Mouse (Mus musculus): Measurements from ENCODE around the gene Ttll5. TPM values are rescaled to one million over a fixed set of nuclear protein-coding genes. Genes with fewer than 3 reads are reported as not detected.

The Ttll5 gene
- total and polyA plus RNA-seq, 3 experiments: 10.1 to 14.2 (median 11.4) TPM

DNA sequence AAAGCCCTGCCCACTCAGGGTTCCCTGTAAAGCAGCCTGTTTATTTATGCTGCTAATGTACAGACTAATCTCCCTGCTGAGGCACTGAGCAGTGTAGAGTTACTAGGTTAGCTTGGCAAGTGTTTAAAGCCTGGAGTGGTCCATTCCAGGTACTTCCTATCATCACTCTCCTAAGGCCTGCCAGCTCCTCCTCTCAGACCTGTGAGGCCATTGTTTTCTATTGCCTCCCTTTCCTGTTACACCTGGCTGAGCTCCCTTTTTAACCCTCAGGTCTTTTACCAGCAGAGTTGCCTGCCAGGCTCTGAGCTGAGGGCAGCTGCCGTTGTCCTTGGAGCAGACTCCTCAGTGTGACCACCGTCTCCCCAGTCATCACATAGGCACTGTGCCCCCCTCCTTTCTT, 146.3 kb downstream of the Ttll5 start:
- H3K79me2 ChIP-seq (replicated peaks; ENCODE audit: control insufficient read depth, insufficient read depth, low read length): no peaks in the 10 kb centered on the region
- TF ChIP-seq CTCF (IDR thresholded peaks at IDR 0.05) (no peak), POLR2A (IDR thresholded peaks at IDR 0.05; ENCODE audit: insufficient read depth, low read depth, low read length) (no peak), EP300 (IDR thresholded peaks at IDR 0.05; ENCODE audit: insufficient read depth, low read depth, low read length) (no peak)
- H3K27ac ChIP-seq: no peak overlapping the region
- H3K9ac ChIP-seq (ENCODE audit: low read depth, low read length): no peak overlapping the region
- intact Hi-C loops (cut with DNase I): no loop called here
- 69% methylated on average over 2 of the region's 2 CpGs for WGBS
- H3K4me3 ChIP-seq: no peak overlapping the region
- peaks cover 6% of the 10 kb centered on the region for H3K4me1 ChIP-seq (ENCODE audit: control insufficient read depth, insufficient read depth, low read length)
- no peak for DNase-seq
- H3K36me3 ChIP-seq (ENCODE audit: control insufficient read depth, insufficient read depth, low read length): no peaks in the 10 kb centered on the region
- no peaks in the 10 kb centered on the region for H3K27me3 ChIP-seq (ENCODE audit: control insufficient read depth, insufficient read depth, low read length)

DNA sequence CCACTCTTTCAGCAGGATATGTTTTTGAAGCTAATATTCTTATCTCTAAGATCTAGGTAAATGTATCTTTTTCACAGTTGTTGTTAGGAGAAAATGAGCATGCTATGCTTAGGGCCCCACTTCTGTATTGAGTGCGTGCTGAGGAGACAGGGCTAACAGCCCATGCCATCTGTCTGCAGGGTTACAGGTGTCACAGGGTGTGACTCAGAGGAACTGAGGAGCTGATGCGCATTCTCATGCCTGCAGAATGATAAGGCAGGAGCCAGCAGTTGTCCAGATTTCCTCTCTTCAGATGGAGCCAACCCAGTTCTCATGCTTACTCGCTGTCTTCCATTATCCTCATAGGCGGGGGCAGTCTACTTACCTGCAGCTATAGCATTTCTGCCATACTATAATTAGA, 147.2 kb downstream of the Ttll5 start:
- no peak for DNase-seq
- no peak overlapping the region for H3K9ac ChIP-seq (ENCODE audit: low read depth, low read length)
- no peak for TF ChIP-seq EP300 (IDR thresholded peaks at IDR 0.05; ENCODE audit: insufficient read depth, low read depth, low read length)
- no peak for TF ChIP-seq POLR2A (IDR thresholded peaks at IDR 0.05; ENCODE audit: insufficient read depth, low read depth, low read length)
- TF ChIP-seq CTCF (IDR thresholded peaks at IDR 0.05): no peak
- intact Hi-C loops (cut with DNase I): no loop called here
- no peaks in the 10 kb centered on the region for H3K79me2 ChIP-seq (replicated peaks; ENCODE audit: control insufficient read depth, insufficient read depth, low read length)
- H3K27ac ChIP-seq: no peak overlapping the region
- H3K36me3 ChIP-seq (ENCODE audit: control insufficient read depth, insufficient read depth, low read length): no peaks in the 10 kb centered on the region
- peaks cover 6% of the 10 kb centered on the region for H3K4me1 ChIP-seq (ENCODE audit: control insufficient read depth, insufficient read depth, low read length)
- no peak overlapping the region for H3K4me3 ChIP-seq
- H3K27me3 ChIP-seq (ENCODE audit: control insufficient read depth, insufficient read depth, low read length): no peaks in the 10 kb centered on the region
- WGBS: 87% methylated on average over 4 of the region's 4 CpGs

GRCm38 (mm10) chr12:85973526-85973925, 149.1 kb downstream of the Ttll5 start:
- intact Hi-C loops (cut with DNase I): no loop called here
- peaks cover 6% of the 10 kb centered on the region for H3K4me1 ChIP-seq (ENCODE audit: control insufficient read depth, insufficient read depth, low read length)
- peak; percentile 41 to 42 for DNase-seq

DNA sequence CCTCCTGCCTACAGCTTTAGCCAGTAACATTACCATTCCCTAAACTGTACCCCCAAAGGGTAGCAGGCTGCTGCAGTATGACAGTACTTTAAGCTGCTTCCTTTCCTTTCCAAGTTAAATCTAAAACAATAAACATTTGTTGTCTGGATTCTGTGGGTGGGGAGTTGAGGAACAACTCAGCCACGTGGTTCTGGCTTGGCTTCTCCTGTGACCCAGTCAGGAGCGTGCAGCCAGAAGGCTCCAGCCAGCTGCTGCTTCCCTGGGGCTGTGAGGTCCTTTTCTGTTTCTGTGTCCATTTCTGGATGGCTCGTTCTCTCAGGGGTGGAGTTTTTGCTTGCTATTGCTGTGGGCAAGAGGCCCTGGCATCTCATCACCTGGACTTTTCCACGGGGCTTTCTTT, 149.6 kb downstream of the Ttll5 start:
- H3K27me3 ChIP-seq (ENCODE audit: control insufficient read depth, insufficient read depth, low read length): no peaks in the 10 kb centered on the region
- 21% methylated on average over 4 of the region's 4 CpGs for whole genome bisulfite sequencing
- H3K4me1 ChIP-seq (ENCODE audit: control insufficient read depth, insufficient read depth, low read length): peaks cover 6% of the 10 kb centered on the region
- H3K27ac ChIP-seq: peak overlapping the region; percentile 77
- H3K36me3 ChIP-seq (ENCODE audit: control insufficient read depth, insufficient read depth, low read length): no peaks in the 10 kb centered on the region
- no peaks in the 10 kb centered on the region for H3K79me2 ChIP-seq (replicated peaks; ENCODE audit: control insufficient read depth, insufficient read depth, low read length)
- no peak overlapping the region for H3K9ac ChIP-seq (ENCODE audit: low read depth, low read length)
- no peak for TF ChIP-seq CTCF (IDR thresholded peaks at IDR 0.05)
- TF ChIP-seq EP300 (IDR thresholded peaks at IDR 0.05; ENCODE audit: insufficient read depth, low read depth, low read length): no peak
- no peak for TF ChIP-seq POLR2A (IDR thresholded peaks at IDR 0.05; ENCODE audit: insufficient read depth, low read depth, low read length)
- intact Hi-C loops (cut with DNase I): no loop called here
- H3K4me3 ChIP-seq: no peak overlapping the region
- peak; percentile 48 to 67 for DNase-seq

More at GRCm38 (mm10) chr12:85973526-85973925, 149.1 kb downstream of the Ttll5 start:
- no peak overlapping the region for H3K4me3 ChIP-seq
- no peaks in the 10 kb centered on the region for H3K36me3 ChIP-seq (ENCODE audit: control insufficient read depth, insufficient read depth, low read length)
- peak overlapping the region; percentile 77 for H3K27ac ChIP-seq
- WGBS: 13% methylated on average over 4 of the region's 4 CpGs
- H3K79me2 ChIP-seq (replicated peaks; ENCODE audit: control insufficient read depth, insufficient read depth, low read length): no peaks in the 10 kb centered on the region
- H3K9ac ChIP-seq (ENCODE audit: low read depth, low read length): no peak overlapping the region
- no peak for TF ChIP-seq CTCF (IDR thresholded peaks at IDR 0.05)
- TF ChIP-seq EP300 (IDR thresholded peaks at IDR 0.05; ENCODE audit: insufficient read depth, low read depth, low read length): no peak
- no peak for TF ChIP-seq POLR2A (IDR thresholded peaks at IDR 0.05; ENCODE audit: insufficient read depth, low read depth, low read length)
- no peaks in the 10 kb centered on the region for H3K27me3 ChIP-seq (ENCODE audit: control insufficient read depth, insufficient read depth, low read length)

- Histone ChIP-seq H3K36me3 (ENCODE audit: control insufficient read depth, insufficient read depth, low read length) (no peaks in the 10 kb centered on the region), H3K79me2 (replicated peaks; ENCODE audit: control insufficient read depth, insufficient read depth, low read length) (no peaks in the 10 kb centered on the region), H3K9ac (ENCODE audit: low read depth, low read length) (no peak overlapping the region), H3K4me1 (ENCODE audit: control insufficient read depth, insufficient read depth, low read length) (no peaks in the 10 kb centered on the region; the same call in 1 of the 2 replicates), H3K27ac (no peak overlapping the region), H3K27me3 (ENCODE audit: control insufficient read depth, insufficient read depth, low read length) (no peaks in the 10 kb centered on the region), H3K4me3 (no peak overlapping the region)
- intact Hi-C loops (cut with DNase I): no loop called here
- DNase-seq: no peak
- no peak for TF ChIP-seq CTCF (IDR thresholded peaks at IDR 0.05)
- TF ChIP-seq POLR2A (IDR thresholded peaks at IDR 0.05; ENCODE audit: insufficient read depth, low read depth, low read length): no peak
- TF ChIP-seq EP300 (IDR thresholded peaks at IDR 0.05; ENCODE audit: insufficient read depth, low read depth, low read length): no peak
- WGBS: 69% methylated on average over 5 of the region's 5 CpGs
These were observed 155.5 kb downstream of the Ttll5 start for GRCm38 (mm10) chr12:85979996-85980395.

- TF ChIP-seq EP300 (IDR thresholded peaks at IDR 0.05; ENCODE audit: insufficient read depth, low read depth, low read length) (no peak), POLR2A (IDR thresholded peaks at IDR 0.05; ENCODE audit: insufficient read depth, low read depth, low read length) (no peak), CTCF (IDR thresholded peaks at IDR 0.05) (no peak)
These were observed 161.1 kb downstream of the Ttll5 start for GRCm38 (mm10) chr12:85985524-85985923.

More at GRCm38 (mm10) chr12:85985524-85985923, 161.1 kb downstream of the Ttll5 start:
- WGBS: 33% methylated on average over 4 of the region's 4 CpGs
- peaks cover 4% of the 10 kb centered on the region for H3K36me3 ChIP-seq (ENCODE audit: control insufficient read depth, insufficient read depth, low read length)
- no peak for DNase-seq
- peak overlapping the region; percentile 12; the same call in 1 of the 2 replicates for H3K27ac ChIP-seq
- intact Hi-C loops (cut with DNase I): no loop called here
- H3K27me3 ChIP-seq (ENCODE audit: control insufficient read depth, insufficient read depth, low read length): no peaks in the 10 kb centered on the region
- H3K4me1 ChIP-seq (ENCODE audit: control insufficient read depth, insufficient read depth, low read length): peaks cover 9% of the 10 kb centered on the region
- H3K79me2 ChIP-seq (replicated peaks; ENCODE audit: control insufficient read depth, insufficient read depth, low read length): no peaks in the 10 kb centered on the region
- no peak overlapping the region for H3K9ac ChIP-seq (ENCODE audit: low read depth, low read length)
- H3K4me3 ChIP-seq: no peak overlapping the region
